Mouse (Mus musculus) cortical plate, adult 2 months (tissue): Measurements from ENCODE around the gene Cryl1.

Source experiments
- CTCF ChIP-seq: fragments of 200-500 bp; IDR thresholded peaks from 2 replicates; pipeline ENCODE4 v1.5.1; 2011; ENCODE audit warnings: mild to moderate bottlenecking, control low read depth, low read length; ENCODE audit not compliant: insufficient read depth; ENCODE audit errors: extremely low read depth
- POLR2A ChIP-seq: fragments of 200-500 bp; IDR thresholded peaks from 2 replicates; pipeline ENCODE4 v1.6.1; 2011; ENCODE audit warnings: mild to moderate bottlenecking, low read length, control low read depth; ENCODE audit not compliant: insufficient read depth; ENCODE audit errors: extremely low read depth

DNA sequence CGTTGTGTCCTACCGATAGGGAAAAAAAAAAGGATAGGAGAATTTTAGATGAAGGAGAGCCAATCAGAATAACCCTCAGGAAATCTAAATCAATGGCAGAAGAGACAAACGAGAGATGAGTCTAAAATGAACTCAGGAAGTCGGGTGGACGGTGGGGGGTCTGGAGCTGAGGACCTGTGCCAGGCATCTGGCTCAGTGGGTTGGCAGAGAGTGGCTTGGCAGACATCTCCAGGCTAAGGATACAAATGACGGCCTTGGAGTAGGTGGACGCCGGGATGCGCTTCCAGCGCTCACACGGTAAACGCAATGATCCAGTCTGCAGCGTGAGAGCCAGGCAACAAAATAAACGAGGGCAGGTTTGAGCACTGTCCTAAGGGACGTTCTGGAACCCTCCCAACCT, 68.7 kb downstream of the Cryl1 start:
- TF ChIP-seq CTCF (no peak), POLR2A (no peak)
